Mouse (Mus musculus) MEL (cell line): Measurements from ENCODE around the gene Tnfrsf12a. TPM values are rescaled to one million over a fixed set of nuclear protein-coding genes. Genes with fewer than 3 reads are reported as not detected.

Experiments used
- DNase-seq: peaks from one replicate; pipeline ENCODE4 v3.0.0; 2011; ENCODE audit warnings: low read depth, low spot score
- H3K27ac ChIP-seq: 2 replicates; pipeline ENCODE4 v1.5.1; 2012; ENCODE audit warnings: low read depth, mild to moderate bottlenecking, control low read depth, low read length, moderate library complexity; ENCODE audit not compliant: control insufficient read depth
- H3K27me3 ChIP-seq, 2 experiments: fragments of 150-350 bp in 1 of 2; sonication (generic) in 1 of 2; 2 replicates each; pipeline ENCODE4 v1.6.1; 2012; ENCODE audit warnings: low read length in 2 of 2, mild to moderate bottlenecking in 2 of 2, improper control_type of control experiment in 1 of 2, moderate library complexity in 1 of 2; ENCODE audit not compliant: insufficient read depth in 2 of 2, control insufficient read depth in 1 of 2
- H3K36me3 ChIP-seq, 2 experiments: 2 replicates each; pipeline ENCODE4 v1.6.1; 2012 to 2014; ENCODE audit warnings: low read length in 2 of 2, improper control_type of control experiment in 1 of 2, inconsistent platforms in 1 of 2, mild to moderate bottlenecking in 1 of 2; ENCODE audit not compliant: insufficient read depth in 2 of 2, control insufficient read depth in 1 of 2
- H3K4me1 ChIP-seq, 2 experiments: fragments of 150-350 bp in 1 of 2; sonication (generic) in 1 of 2; 2 replicates each; pipeline ENCODE4 v1.6.1; 2012; ENCODE audit warnings: low read length in 2 of 2, improper control_type of control experiment in 1 of 2, mild to moderate bottlenecking in 1 of 2; ENCODE audit not compliant: insufficient read depth in 2 of 2, control insufficient read depth in 1 of 2
- H3K4me3 ChIP-seq, 2 experiments: fragments of 150-350 bp in 1 of 2; sonication (generic) in 1 of 2; 2 replicates each; pipeline ENCODE4 v1.5.1; 2012; ENCODE audit warnings: low read depth in 2 of 2, low read length in 2 of 2, mild to moderate bottlenecking in 2 of 2, moderate library complexity in 2 of 2, control low read depth in 1 of 2, improper control_type of control experiment in 1 of 2; ENCODE audit not compliant: control insufficient read depth in 1 of 2, insufficient read depth in 1 of 2
- H3K79me2 ChIP-seq: 2 replicates; pipeline ENCODE4 v1.6.1; 2012; ENCODE audit warnings: mild to moderate bottlenecking, low read length, moderate library complexity; ENCODE audit not compliant: control insufficient read depth, poor library complexity, insufficient read depth
- H3K9ac ChIP-seq: 2 replicates; pipeline ENCODE4 v1.6.1; 2012; ENCODE audit warnings: low read depth, mild to moderate bottlenecking, control low read depth, low read length, moderate library complexity; ENCODE audit not compliant: control insufficient read depth, poor library complexity, severe bottlenecking
- H3K9me3 ChIP-seq: fragments of 150-350 bp; sonication (generic); replicated peaks from 2 replicates; pipeline ENCODE4 v1.6.1; 2012; ENCODE audit warnings: mild to moderate bottlenecking, low read length, improper control_type of control experiment, moderate library complexity; ENCODE audit not compliant: insufficient read depth
- BHLHE40 ChIP-seq: IDR thresholded peaks from 2 replicates; pipeline ENCODE4 v1.6.1; 2012; ENCODE audit warnings: low read depth, mild to moderate bottlenecking, inconsistent platforms, low read length, improper control_type of control experiment, borderline replicate concordance
- CHD1 ChIP-seq: IDR thresholded peaks from 2 replicates; pipeline ENCODE4 v1.6.1; 2012; ENCODE audit warnings: low read depth, mild to moderate bottlenecking, inconsistent platforms, low read length, improper control_type of control experiment
- ELF1 ChIP-seq: IDR thresholded peaks from 2 replicates; pipeline ENCODE4 v1.6.1; 2014; ENCODE audit warnings: low read depth, mild to moderate bottlenecking, inconsistent platforms, low read length, improper control_type of control experiment, moderate library complexity
- EP300 ChIP-seq, 2 experiments: IDR thresholded peaks; 2 replicates each; pipeline ENCODE4 v1.6.1; 2011; ENCODE audit warnings: improper control_type of control experiment in 2 of 2, low read length in 2 of 2, low read depth in 1 of 2, mild to moderate bottlenecking in 1 of 2
- ETS1 ChIP-seq: IDR thresholded peaks from 2 replicates; pipeline ENCODE4 v1.6.1; 2012; ENCODE audit warnings: low read depth, mild to moderate bottlenecking, inconsistent platforms, low read length, improper control_type of control experiment, moderate library complexity
- GABPA ChIP-seq: IDR thresholded peaks from 2 replicates; pipeline ENCODE4 v1.6.1; 2012; ENCODE audit warnings: low read depth, mild to moderate bottlenecking, inconsistent platforms, low read length, improper control_type of control experiment, moderate library complexity
- GATA1 ChIP-seq: IDR thresholded peaks from 2 replicates; pipeline ENCODE4 v1.6.1; 2011; ENCODE audit warnings: low read depth, low read length, improper control_type of control experiment
- HCFC1 ChIP-seq: IDR thresholded peaks from 2 replicates; pipeline ENCODE4 v1.6.1; 2012; ENCODE audit warnings: low read depth, mild to moderate bottlenecking, inconsistent platforms, low read length, improper control_type of control experiment, moderate library complexity
- MAFK ChIP-seq: IDR thresholded peaks from 2 replicates; pipeline ENCODE4 v1.6.1; 2011; ENCODE audit warnings: low read depth, mild to moderate bottlenecking, low read length, improper control_type of control experiment, borderline replicate concordance
- MAX ChIP-seq: IDR thresholded peaks from 2 replicates; pipeline ENCODE4 v1.6.1; 2011; ENCODE audit warnings: low read length, improper control_type of control experiment
- MAZ ChIP-seq: IDR thresholded peaks from 2 replicates; pipeline ENCODE4 v1.6.1; 2012; ENCODE audit warnings: low read depth, mild to moderate bottlenecking, inconsistent platforms, low read length, improper control_type of control experiment
- MEF2A ChIP-seq: IDR thresholded peaks from 2 replicates; pipeline ENCODE4 v1.6.1; 2014; ENCODE audit warnings: low read depth, mild to moderate bottlenecking, inconsistent platforms, low read length, improper control_type of control experiment; ENCODE audit not compliant: poor library complexity, insufficient replicate concordance, severe bottlenecking; ENCODE audit errors: extremely low read depth
- MYB ChIP-seq: IDR thresholded peaks from 2 replicates; pipeline ENCODE4 v1.6.1; 2011; ENCODE audit warnings: mild to moderate bottlenecking, low read depth, low read length, improper control_type of control experiment
- MYC ChIP-seq: IDR thresholded peaks from 2 replicates; pipeline ENCODE4 v1.6.1; 2011; ENCODE audit warnings: low read depth, mild to moderate bottlenecking, low read length, improper control_type of control experiment, moderate library complexity
- NELFE ChIP-seq: IDR thresholded peaks from 2 replicates; pipeline ENCODE4 v1.6.1; 2011; ENCODE audit warnings: low read depth, low read length, improper control_type of control experiment
- POLR2AphosphoS5 ChIP-seq: IDR thresholded peaks from 2 replicates; pipeline ENCODE4 v1.6.1; 2012; ENCODE audit warnings: low read depth, borderline replicate concordance, mild to moderate bottlenecking, inconsistent platforms, low read length, moderate library complexity, mixed read lengths
- RAD21 ChIP-seq: IDR thresholded peaks from 2 replicates; pipeline ENCODE4 v1.6.1; 2011; ENCODE audit warnings: mild to moderate bottlenecking, low read depth, low read length, improper control_type of control experiment
- RCOR1 ChIP-seq: IDR thresholded peaks from 2 replicates; pipeline ENCODE4 v1.6.1; 2012; ENCODE audit warnings: low read depth, mild to moderate bottlenecking, inconsistent platforms, low read length, improper control_type of control experiment
- TBP ChIP-seq: IDR thresholded peaks from 2 replicates; pipeline ENCODE4 v1.8.0; 2011; ENCODE audit warnings: low read depth, low read length, improper control_type of control experiment
- TCF12 ChIP-seq: IDR thresholded peaks from 2 replicates; pipeline ENCODE4 v1.6.1; 2014; ENCODE audit warnings: low read depth, mild to moderate bottlenecking, inconsistent platforms, low read length, improper control_type of control experiment, moderate library complexity
- ZKSCAN1 ChIP-seq: IDR thresholded peaks from 2 replicates; pipeline ENCODE4 v1.6.1; 2012; ENCODE audit warnings: low read depth, mild to moderate bottlenecking, inconsistent platforms, low read length, improper control_type of control experiment, moderate library complexity
- ZMIZ1 ChIP-seq: IDR thresholded peaks from 2 replicates; pipeline ENCODE4 v1.6.1; 2012; ENCODE audit warnings: low read depth, mild to moderate bottlenecking, inconsistent platforms, low read length, improper control_type of control experiment, moderate library complexity
- polyA plus RNA-seq, 2 experiments: library from polyadenylated mRNA; stranded (reverse) in 1 of 2; unstranded in 1 of 2; fragments of >175 nt in 1 of 2; fragments of >200 nt in 1 of 2; gene quantifications; 2 replicates each; pipeline versions ENCODE4 v1.2.1 to v1.2.4; 2012; ENCODE audit warnings: low replicate concordance in 2 of 2, low read depth in 1 of 2; ENCODE audit not compliant: insufficient read length in 2 of 2, insufficient read depth in 1 of 2, missing spikeins in 1 of 2
- total RNA-seq: library from RNA; depleted of rRNA; stranded (reverse); fragments of 300-350 nt; gene quantifications from 2 replicates; pipeline ENCODE4 v1.2.3, GENCODE M21; 2012

Tnfrsf12a gene
- total and polyA plus RNA-seq, 3 experiments = 14.7 to 18.8 TPM; not detected in 1

DNA sequence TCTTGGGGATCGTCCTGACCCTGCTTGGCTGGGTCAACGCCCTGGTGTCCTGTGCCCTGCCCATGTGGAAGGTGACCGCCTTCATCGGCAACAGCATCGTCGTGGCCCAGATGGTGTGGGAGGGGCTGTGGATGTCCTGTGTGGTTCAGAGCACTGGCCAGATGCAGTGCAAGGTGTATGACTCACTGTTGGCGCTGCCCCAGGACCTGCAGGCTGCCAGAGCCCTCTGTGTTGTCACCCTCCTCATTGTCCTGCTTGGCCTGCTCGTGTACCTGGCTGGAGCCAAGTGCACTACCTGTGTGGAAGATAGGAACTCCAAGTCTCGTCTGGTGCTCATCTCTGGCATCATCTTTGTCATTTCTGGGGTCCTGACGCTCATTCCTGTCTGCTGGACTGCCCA, 3.8 kb upstream of the Tnfrsf12a start (continued):
- no peak for TF ChIP-seq ZKSCAN1
- TF ChIP-seq GATA1 = no peak
- TF ChIP-seq RAD21 = no peak

DNA sequence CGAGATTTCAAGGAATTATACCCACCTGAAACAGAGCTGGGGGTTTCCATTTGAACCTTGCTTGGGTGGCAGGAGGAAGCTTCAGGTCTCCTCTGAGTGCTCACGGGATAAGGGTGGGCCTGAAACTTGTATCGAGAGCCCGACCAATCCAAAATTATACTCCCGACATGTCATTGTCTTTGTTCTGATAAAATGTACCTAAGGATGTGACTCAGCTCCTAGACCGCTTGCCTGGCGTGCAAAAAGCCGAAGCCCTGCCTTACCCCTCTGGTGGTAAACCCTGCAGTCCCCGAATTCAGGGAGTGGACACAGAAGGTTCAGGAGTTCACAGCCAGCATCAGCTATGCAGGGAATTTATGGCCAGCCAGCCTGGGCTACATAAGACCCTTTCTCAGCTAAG, 3.1 kb upstream of the Tnfrsf12a start:
- H3K4me1 ChIP-seq = peaks cover 0 to 22% of the 10 kb centered on the region in 2 experiments; a peak in 3 of 4 replicates
- H3K27me3 ChIP-seq = no peaks in the 10 kb centered on the region
- H3K79me2 ChIP-seq = peaks cover 9% of the 10 kb centered on the region
- no peaks in the 10 kb centered on the region for H3K9me3 ChIP-seq
- H3K9ac ChIP-seq = peak overlapping the region; percentile 31
- peak overlapping the region in 1 of 2 experiments; percentile 7; a peak in 1 of 4 replicates for H3K4me3 ChIP-seq
- peaks cover 0 to 15% of the 10 kb centered on the region in 2 experiments; a peak in 2 of 4 replicates for H3K36me3 ChIP-seq
- TF ChIP-seq MYC (no peak), CHD1 (no peak), BHLHE40 (peak; percentile 28; the same call in 1 of the 2 replicates)
- no peak overlapping the region for H3K27ac ChIP-seq
- peak; percentile 62 for DNase-seq

DNA sequence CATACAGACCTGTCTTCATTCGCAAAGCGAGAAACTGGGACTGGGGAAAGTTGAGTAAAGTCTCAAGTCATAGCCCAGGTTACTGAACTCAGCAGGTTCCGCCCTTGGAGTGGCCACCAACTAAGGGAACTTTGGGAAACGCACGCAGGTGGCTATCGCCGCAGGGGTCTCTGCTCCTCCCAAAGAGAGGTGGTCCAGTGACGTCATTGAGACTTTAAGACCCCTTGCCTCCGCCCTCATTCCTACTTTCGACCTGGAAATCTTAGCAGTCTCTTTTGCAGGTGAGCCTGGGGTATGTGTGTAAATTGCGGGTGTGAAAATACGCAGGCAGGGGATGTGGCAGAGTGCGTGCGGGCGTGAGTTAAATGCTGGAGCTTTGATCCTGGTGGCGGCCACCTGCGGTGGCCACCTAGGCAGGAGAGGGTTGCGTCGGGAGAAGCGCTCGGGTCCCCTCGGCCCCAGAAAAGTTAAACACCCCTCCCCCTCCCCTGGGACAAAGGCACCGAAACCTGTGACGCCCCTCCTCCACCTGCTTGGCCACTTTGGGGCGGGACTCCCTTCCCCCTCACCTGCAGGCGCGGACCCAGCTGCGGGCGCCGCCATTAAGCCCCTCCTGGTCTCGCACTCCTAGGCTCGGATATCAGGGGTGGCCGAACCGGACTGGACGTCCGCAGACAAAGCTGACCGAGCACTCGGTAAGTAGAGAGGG, 2.0 kb upstream of the Tnfrsf12a start, which contains the start of gene Cldn6:
Gene Cldn6 (plus strand): TSS at position 123 of the 709 bp plus-strand sequence.
- Histone ChIP-seq H3K27me3 (no peaks in the 10 kb centered on the region), H3K4me1 (peaks cover 0 to 30% of the 10 kb centered on the region in 2 experiments; a peak in 3 of 4 replicates)

More for the DNA sequence above, 2.0 kb upstream of the Tnfrsf12a start, which contains the start of gene Cldn6:
- peak within 1 kb of the TSS; percentile 41 for H3K9ac ChIP-seq
- TF ChIP-seq MAFK (no peak), CHD1 (no peak), ZMIZ1 (no peak), HCFC1 (no peak), MAX (no peak), TBP (no peak), GATA1 (no peak), RCOR1 (no peak), EP300 (IDR thresholded peaks at IDR 0.05; ENCODE audit: low read depth in 1 of 2, low read length in 2 of 2) (no peak), MEF2A (no peak), MYB (no peak), ELF1 (no peak), POLR2AphosphoS5 (no peak), MAZ (no peak), ETS1 (no peak), GABPA (no peak), NELFE (no peak), TCF12 (no peak)
- H3K4me3 ChIP-seq = peak within 1 kb of the TSS; percentile 33 to 50; a peak in 2 of 4 replicates
- peaks cover 0 to 19% of the 10 kb centered on the region in 2 experiments; a peak in 2 of 4 replicates for H3K36me3 ChIP-seq
- H3K27ac ChIP-seq = no peak within 1 kb of the TSS
- peaks cover 9% of the 10 kb centered on the region for H3K79me2 ChIP-seq
- DNase-seq = no peak
- H3K9me3 ChIP-seq = no peaks in the 10 kb centered on the region
